Mouse (Mus musculus) heart, postnatal 0 days (tissue): ENCODE measurements at regions not wholly inside any gene's neighbourhood (a gene's known extent, or its start where the extent isn't known, plus 50 kb on each side); places are given as distances from the start of the nearest gene placed in this dataset.

Experiments
- ATAC-seq: fragments of 200-750 bp; cut with Nextera tagmentation; 2 replicates; pipeline ENCODE4 v1.8.0; 2017; ENCODE audit warnings: low read depth, moderate number of reproducible peaks, moderate library complexity; ENCODE audit not compliant: insufficient read depth
- DNase-seq: peaks from one replicate; pipeline ENCODE4 v3.0.0-alpha.2; 2016; ENCODE audit warnings: low spot score
- H3K27ac ChIP-seq: fragments of 300-500 bp; sonication (generic); 2 replicates; pipeline ENCODE4 v1.5.1; 2014; ENCODE audit warnings: low read depth, mild to moderate bottlenecking
- H3K27me3 ChIP-seq: fragments of 300-500 bp; sonication (generic); 2 replicates; pipeline ENCODE4 v1.6.1; 2014; ENCODE audit warnings: low read length, mixed read lengths; ENCODE audit not compliant: control insufficient read depth, insufficient read depth
- H3K36me3 ChIP-seq: fragments of 300-500 bp; sonication (generic); replicated peaks from 2 replicates; pipeline ENCODE4 v1.6.1; 2014; ENCODE audit warnings: low read length, mixed read lengths; ENCODE audit not compliant: control insufficient read depth, insufficient read depth
- H3K4me1 ChIP-seq: fragments of 300-500 bp; sonication (generic); 2 replicates; pipeline ENCODE4 v1.6.1; 2014; ENCODE audit warnings: antibody characterized with exemption; ENCODE audit not compliant: control insufficient read depth, insufficient read depth
- H3K4me2 ChIP-seq: fragments of 300-500 bp; sonication (generic); 2 replicates; pipeline ENCODE4 v1.6.1; 2014; ENCODE audit warnings: low read depth, mild to moderate bottlenecking, low read length, moderate library complexity
- H3K4me3 ChIP-seq: fragments of 300-500 bp; sonication (generic); 2 replicates; pipeline ENCODE4 v1.5.1; 2014; ENCODE audit warnings: low read depth, low read length
- H3K9ac ChIP-seq: fragments of 300-500 bp; sonication (generic); replicated peaks from 2 replicates; pipeline ENCODE4 v1.6.1; 2014; ENCODE audit warnings: low read depth, low read length, mixed read lengths
- H3K9me3 ChIP-seq: fragments of 300-500 bp; sonication (generic); replicated peaks from 2 replicates; pipeline ENCODE4 v1.6.1; 2016; ENCODE audit warnings: low read length; ENCODE audit not compliant: control insufficient read depth
- CTCF ChIP-seq: IDR thresholded peaks from 2 replicates; pipeline ENCODE4 v1.5.1; 2016; ENCODE audit warnings: antibody characterized with exemption, control low read depth, low read depth
- EP300 ChIP-seq: IDR thresholded peaks from 2 replicates; pipeline ENCODE4 v1.6.1; 2016; ENCODE audit warnings: antibody characterized with exemption, low read depth
- WGBS: fragments of 180-500 bp; shearing (Covaris S2); extraction: QIAGEN DNeasy Blood & Tissue Kit; methylation state at CpG from one replicate; pipeline ENCODE4 v1.1.7; 2014; 5-methylcytosine and 5-hydroxymethylcytosine counted together

DNA sequence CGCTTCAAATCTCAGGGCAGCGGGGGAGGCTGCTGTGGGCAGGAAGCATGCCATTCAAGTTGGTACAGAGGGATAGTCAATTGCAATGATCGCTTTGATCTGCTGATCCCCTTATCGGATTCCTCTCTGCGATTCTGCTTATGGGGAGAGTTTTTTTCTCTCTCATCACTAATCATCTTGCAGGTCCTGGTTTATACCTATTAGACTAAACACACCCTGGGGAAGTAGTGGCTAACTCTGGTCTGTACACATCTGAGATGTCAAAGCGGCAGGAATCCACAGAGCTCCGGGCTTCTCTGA, 107.1 kb upstream of the Nebl start:
- no peak overlapping the region for H3K4me3 ChIP-seq
- no peak for DNase-seq
- 0 out of 2 replicates have a peak, but pooled peaks cover 3% of the 10 kb centered on the region for H3K4me1 ChIP-seq
- no peaks in the 10 kb centered on the region for H3K27me3 ChIP-seq
- no peaks in the 10 kb centered on the region for H3K36me3 ChIP-seq
- WGBS = 90% methylated on average over 7 of the region's 7 CpGs
- H3K9ac ChIP-seq = no peak overlapping the region
- TF ChIP-seq CTCF (no peak), EP300 (no peak)
- H3K27ac ChIP-seq = no peak overlapping the region
- no peak overlapping the region for H3K4me2 ChIP-seq
- ATAC-seq = no peak
- H3K9me3 ChIP-seq = no peaks in the 10 kb centered on the region

DNA sequence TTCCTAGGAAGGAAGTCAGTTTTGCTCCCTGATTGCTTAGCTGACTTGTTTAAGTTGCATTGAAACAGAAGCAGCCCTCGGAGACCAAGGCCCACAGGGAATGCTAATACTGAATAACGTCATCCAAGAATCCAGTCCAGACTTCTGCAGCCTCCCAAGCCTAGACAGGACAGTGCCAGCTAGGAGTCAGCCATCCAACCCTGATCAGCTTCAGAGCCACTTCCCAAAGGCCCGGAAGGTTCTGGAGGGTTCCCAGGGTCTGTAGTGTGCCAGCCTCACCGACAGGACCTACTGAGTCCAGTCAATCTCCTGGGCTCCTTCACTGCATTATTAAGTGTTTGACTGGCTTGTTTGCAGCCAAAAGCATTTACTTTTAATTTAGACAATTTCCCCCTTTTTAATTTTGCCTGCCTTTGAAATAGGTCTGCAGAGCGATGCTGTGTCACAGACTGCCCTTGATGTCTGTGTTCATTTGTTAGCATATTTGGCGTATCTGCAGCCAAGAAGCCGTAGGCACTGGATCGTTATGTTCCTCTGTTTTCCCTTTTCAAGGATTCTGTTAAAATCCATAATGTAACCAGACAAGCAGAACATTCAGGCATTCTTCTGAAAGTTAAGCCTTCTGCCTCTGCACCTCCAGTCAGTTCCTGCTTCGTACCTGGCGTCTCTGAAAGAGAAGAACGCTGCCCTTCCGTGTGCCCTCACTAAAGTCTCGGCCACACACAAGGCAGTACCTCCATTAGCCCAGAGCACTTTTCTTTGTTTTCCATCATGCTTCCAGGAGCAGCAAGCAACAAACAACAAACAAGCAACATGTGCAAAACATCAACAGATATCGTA, 106.5 kb upstream of the Nebl start:
- Histone ChIP-seq H3K27ac (no peak overlapping the region), H3K4me2 (no peak overlapping the region), H3K36me3 (no peaks in the 10 kb centered on the region), H3K27me3 (no peaks in the 10 kb centered on the region), H3K4me3 (no peak overlapping the region), H3K9ac (no peak overlapping the region), H3K9me3 (0 out of 2 replicates have a peak, but pooled peaks cover 2% of the 10 kb centered on the region), H3K4me1 (0 out of 2 replicates have a peak, but pooled peaks cover 3% of the 10 kb centered on the region)
- ATAC-seq (no peak), DNase-seq (no peak)
- WGBS = 88% methylated on average over 14 of the region's 14 CpGs
- TF ChIP-seq EP300 (no peak), CTCF (no peak)

DNA sequence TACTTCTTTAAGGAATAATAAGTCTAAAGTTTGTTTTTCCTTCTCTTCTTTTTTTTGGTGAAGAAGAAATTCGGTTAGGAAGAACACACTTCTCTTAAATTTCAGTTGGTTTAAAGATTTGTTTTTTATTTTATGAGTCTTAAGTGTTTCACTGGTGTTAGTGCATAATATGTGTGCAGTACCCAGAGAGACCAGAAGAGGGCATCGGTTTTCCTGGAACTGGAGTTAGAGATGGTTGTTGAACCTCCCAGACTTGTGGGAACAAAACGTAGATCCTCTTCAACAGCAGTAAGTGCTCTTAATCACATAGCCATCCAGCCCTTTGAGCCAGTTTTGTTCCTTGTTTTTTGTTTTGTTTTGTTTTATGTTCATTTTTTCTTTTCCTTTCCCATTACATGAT, 101.5 kb upstream of the Nebl start:
- DNase-seq (no peak), ATAC-seq (no peak)
- Histone ChIP-seq H3K9ac (no peak overlapping the region), H3K27me3 (no peaks in the 10 kb centered on the region), H3K4me3 (no peak overlapping the region), H3K4me1 (no peaks in the 10 kb centered on the region), H3K9me3 (0 out of 2 replicates have a peak, but pooled peaks cover 2% of the 10 kb centered on the region), H3K36me3 (no peaks in the 10 kb centered on the region), H3K27ac (no peak overlapping the region), H3K4me2 (no peak overlapping the region)
- WGBS = 70% methylated on average over 3 of the region's 3 CpGs
- TF ChIP-seq EP300 (no peak), CTCF (no peak; the same call in 1 of the 2 replicates)

DNA sequence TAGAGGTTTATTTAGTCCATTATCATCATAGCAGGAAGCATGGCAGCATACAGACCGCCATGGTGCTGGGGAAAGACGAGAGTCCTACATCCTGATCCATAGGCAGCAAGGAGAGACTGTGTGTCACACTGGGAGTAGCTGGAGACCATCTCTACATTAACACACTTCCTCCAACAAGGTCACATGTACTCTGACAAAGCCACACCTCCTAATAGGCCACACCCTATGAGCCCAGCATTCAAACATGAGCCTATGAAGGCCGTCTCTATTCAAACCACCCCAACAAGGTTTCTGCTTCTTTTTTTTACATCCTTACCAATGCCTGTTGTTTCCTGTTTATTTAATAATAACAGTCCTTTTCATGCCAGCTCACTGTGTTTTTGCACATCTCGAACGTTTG, 99.0 kb upstream of the Nebl start:
- TF ChIP-seq EP300 (no peak), CTCF (no peak)
- no peak for DNase-seq
- Histone ChIP-seq H3K4me1 (no peaks in the 10 kb centered on the region), H3K27ac (no peak overlapping the region), H3K27me3 (no peaks in the 10 kb centered on the region), H3K4me3 (no peak overlapping the region), H3K9me3 (0 out of 2 replicates have a peak, but pooled peaks cover 2% of the 10 kb centered on the region), H3K4me2 (no peak overlapping the region), H3K9ac (no peak overlapping the region), H3K36me3 (no peaks in the 10 kb centered on the region)
- no peak for ATAC-seq
- 83% methylated on average over 5 of the region's 5 CpGs for WGBS

DNA sequence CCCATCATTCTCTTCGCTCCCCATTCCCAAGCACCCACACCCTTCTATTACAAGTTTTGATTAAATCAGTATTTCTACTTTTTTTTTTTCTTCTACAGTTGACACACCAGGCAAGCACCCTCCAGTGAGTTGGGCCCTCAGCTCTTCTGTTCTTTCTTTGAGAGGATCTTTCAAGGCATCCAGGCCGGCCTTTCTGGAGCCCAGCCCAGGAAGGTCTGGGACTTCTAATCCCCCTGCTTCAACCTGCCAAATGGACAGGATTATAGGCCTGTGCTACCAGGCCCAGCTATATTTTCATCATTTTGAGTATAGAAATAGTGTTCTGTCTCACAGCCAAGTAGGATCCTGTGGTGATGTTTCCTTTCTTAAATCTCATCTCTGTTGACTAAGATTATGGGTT, 94.0 kb upstream of the Nebl start:
- H3K4me2 ChIP-seq = no peak overlapping the region
- no peaks in the 10 kb centered on the region for H3K36me3 ChIP-seq
- no peak overlapping the region for H3K27ac ChIP-seq
- TF ChIP-seq CTCF (no peak), EP300 (no peak)
- no peaks in the 10 kb centered on the region for H3K9me3 ChIP-seq
- no peak overlapping the region for H3K9ac ChIP-seq
- no peak for ATAC-seq
- H3K27me3 ChIP-seq = no peaks in the 10 kb centered on the region
- 81% methylated on average over 2 of the region's 2 CpGs for WGBS
- no peaks in the 10 kb centered on the region for H3K4me1 ChIP-seq
- no peak for DNase-seq
- H3K4me3 ChIP-seq = no peak overlapping the region

DNA sequence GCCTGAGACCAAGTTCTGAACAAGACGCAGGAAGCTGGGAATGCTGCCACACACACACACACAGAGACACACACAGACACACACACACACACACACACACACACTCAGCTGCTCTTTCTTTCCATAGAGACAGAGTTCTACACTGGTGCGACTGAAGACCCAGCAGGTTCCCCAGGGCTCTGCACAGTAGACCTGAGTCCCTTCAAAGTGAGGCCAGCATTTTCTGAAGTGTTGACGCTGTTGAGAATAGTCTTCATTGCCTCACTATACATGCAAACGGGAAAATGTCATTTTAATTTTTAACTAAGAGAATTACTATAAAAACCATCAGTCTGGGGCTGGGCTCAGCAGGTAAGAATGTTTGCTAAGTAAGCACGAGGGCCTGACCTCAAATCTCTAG, 92.9 kb upstream of the Nebl start:
- H3K27ac ChIP-seq = no peak overlapping the region
- TF ChIP-seq CTCF = no peak
- no peak for TF ChIP-seq EP300
- no peaks in the 10 kb centered on the region for H3K9me3 ChIP-seq
- no peaks in the 10 kb centered on the region for H3K4me1 ChIP-seq
- DNase-seq (no peak), ATAC-seq (no peak)
- no peaks in the 10 kb centered on the region for H3K36me3 ChIP-seq
- H3K27me3 ChIP-seq = no peaks in the 10 kb centered on the region
- H3K9ac ChIP-seq = no peak overlapping the region
- no peak overlapping the region for H3K4me3 ChIP-seq
- H3K4me2 ChIP-seq = no peak overlapping the region
- WGBS = 72% methylated on average over 5 of the region's 5 CpGs
